Mouse (Mus musculus): Measurements from ENCODE around the gene Gm20517. TPM values are rescaled to one million over a fixed set of nuclear protein-coding genes. Genes with fewer than 3 reads are reported as not detected.
A peak's percentile ranks its signal among the peaks of the same experiment; 100 is the strongest.

Gene Gm20517
- polyA plus RNA-seq, 1 experiment from 2014 or later: 1.1 TPM

DNA sequence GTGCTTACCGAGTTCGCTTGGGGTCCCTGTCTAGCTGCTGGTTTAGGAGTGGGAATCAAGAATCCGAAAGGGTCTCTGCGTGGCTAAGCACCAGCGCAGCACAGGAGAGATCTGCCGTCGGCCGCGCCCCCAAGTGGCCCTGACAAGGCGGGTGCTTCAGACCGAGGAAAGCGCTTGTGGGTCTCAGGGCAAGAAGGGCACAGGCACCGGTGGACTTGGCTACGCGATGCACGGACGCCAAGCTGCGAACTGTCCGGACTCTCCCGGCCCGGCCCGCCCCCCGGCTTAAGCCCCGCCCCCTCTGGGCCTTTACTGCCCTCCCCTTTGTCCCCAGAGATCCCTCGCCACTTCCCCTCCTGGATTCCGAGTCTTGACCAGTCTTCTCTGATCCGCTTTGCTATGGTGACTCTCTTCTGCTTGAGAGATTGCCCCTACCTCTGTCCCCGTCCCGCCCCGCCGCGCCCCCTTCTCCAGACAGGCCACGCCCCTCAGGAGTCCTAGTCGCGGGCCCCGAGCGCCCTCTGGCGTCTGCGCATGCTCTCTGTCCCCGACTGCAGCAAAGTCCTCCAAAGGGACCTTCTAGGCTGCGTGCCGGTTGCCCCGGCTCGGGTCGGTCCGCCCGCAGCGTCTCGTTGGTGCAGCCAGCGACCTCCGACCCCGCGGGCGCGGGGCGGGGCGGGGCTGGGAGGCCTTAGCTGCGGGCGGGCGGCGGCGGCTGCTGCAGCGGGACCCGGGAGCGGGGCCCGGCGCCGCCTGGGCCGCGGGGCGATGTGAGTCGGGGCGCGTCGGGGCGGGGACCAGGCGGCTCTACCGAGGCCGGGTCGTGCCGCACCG lies 83.3 kb downstream of the Gm20517 start, which contains the start of gene Prickle4:
Gene Prickle4, minus strand, starts transcription at position 234 of the 834 bp plus-strand sequence.
- Histone ChIP-seq H3K36me3 (ENCODE audit: control insufficient read depth, insufficient read depth, low read length) (no peaks in the 10 kb centered on the region), H3K4me1 (replicated peaks; ENCODE audit: control insufficient read depth, insufficient read depth) (no peaks in the 10 kb centered on the region), H3K9me3 (ENCODE audit: control insufficient read depth, low read length) (no peaks in the 10 kb centered on the region), H3K4me2 (replicated peaks; ENCODE audit: low read depth) (peak within 1 kb of the TSS; percentile 87), H3K4me3 (ENCODE audit: low read depth, low read length) (peak within 1 kb of the TSS; percentile 77), H3K27ac (replicated peaks) (no peak within 1 kb of the TSS), H3K9ac (ENCODE audit: low read length) (peak within 1 kb of the TSS; percentile 82), H3K27me3 (ENCODE audit: control insufficient read depth, insufficient read depth, low read length) (no peaks in the 10 kb centered on the region)
- peak; percentile 94 for ATAC-seq (ENCODE audit: low FRiP score, low TSS enrichment)
- TF ChIP-seq EP300 (optimal IDR thresholded peaks at IDR 0.05): no peak
- peak; percentile 90 for TF ChIP-seq CTCF (IDR thresholded peaks at IDR 0.05; ENCODE audit: low read depth)
- DNase-seq (ENCODE audit: low spot score): peak; percentile 96
- under 1% methylated on average over 59 of the region's 82 CpGs for WGBS

DNA sequence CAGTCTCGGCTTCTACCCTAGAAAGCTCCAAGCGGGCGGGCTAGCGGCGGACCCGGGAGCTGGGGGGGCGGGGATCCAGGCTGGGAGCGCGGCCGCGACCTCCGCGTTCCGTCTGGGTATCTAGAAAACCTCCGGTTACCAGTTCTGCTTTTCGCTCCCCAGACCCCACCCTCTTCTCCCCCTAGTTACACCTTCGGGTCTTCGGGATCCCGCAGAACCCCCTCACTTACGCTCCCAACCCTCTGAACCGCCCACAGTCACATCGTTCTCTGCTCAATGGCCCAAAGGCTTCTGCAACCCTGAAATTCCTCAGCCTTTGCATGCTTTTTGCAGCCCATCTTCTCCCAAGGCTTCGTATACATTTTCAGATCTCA lies 83.9 kb downstream of the Gm20517 start:
- DNase-seq (ENCODE audit: low spot score) (no peak), ATAC-seq (ENCODE audit: low FRiP score, low TSS enrichment) (no peak)
- peak overlapping the region; percentile 82 for H3K9ac ChIP-seq (ENCODE audit: low read length)
- no peak overlapping the region for H3K27ac ChIP-seq (replicated peaks)
- H3K4me2 ChIP-seq (replicated peaks; ENCODE audit: low read depth): peak overlapping the region; percentile 87
- no peaks in the 10 kb centered on the region for H3K4me1 ChIP-seq (replicated peaks; ENCODE audit: control insufficient read depth, insufficient read depth)
- H3K4me3 ChIP-seq (ENCODE audit: low read depth, low read length): peak overlapping the region; percentile 77
- no peaks in the 10 kb centered on the region for H3K36me3 ChIP-seq (ENCODE audit: control insufficient read depth, insufficient read depth, low read length)
- TF ChIP-seq EP300 (optimal IDR thresholded peaks at IDR 0.05): no peak
- TF ChIP-seq CTCF (IDR thresholded peaks at IDR 0.05; ENCODE audit: low read depth): no peak
- no peaks in the 10 kb centered on the region for H3K9me3 ChIP-seq (ENCODE audit: control insufficient read depth, low read length)
- WGBS: 1% methylated on average over 20 of the region's 23 CpGs
- no peaks in the 10 kb centered on the region for H3K27me3 ChIP-seq (ENCODE audit: control insufficient read depth, insufficient read depth, low read length)

DNA sequence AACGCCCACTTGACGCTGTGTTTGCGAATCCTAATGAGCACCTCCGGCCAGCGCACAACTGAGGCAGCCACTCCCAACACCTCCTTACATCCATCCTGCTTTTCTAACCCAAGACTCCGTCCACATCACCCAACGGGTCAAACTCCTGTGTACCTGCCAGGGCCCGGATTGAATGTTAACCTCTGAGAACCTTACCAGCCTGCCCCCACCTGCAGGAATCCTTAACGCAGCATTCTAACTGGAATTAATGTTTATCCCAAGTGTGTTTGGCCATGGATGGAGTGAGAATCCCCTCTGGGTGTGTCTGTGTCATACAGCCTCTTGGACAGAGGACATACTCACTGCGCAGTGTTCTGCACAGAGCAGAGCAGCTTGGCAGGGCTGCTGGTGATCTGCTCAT lies 86.8 kb downstream of the Gm20517 start:
- ATAC-seq (ENCODE audit: low FRiP score, low TSS enrichment) (no peak), DNase-seq (ENCODE audit: low spot score) (no peak)
- H3K9me3 ChIP-seq (ENCODE audit: control insufficient read depth, low read length): no peaks in the 10 kb centered on the region
- H3K9ac ChIP-seq (ENCODE audit: low read length): no peak overlapping the region
- no peaks in the 10 kb centered on the region for H3K27me3 ChIP-seq (ENCODE audit: control insufficient read depth, insufficient read depth, low read length)
- WGBS: 84% methylated on average over 10 of the region's 10 CpGs
- peaks cover 7% of the 10 kb centered on the region; the same call in 1 of the 2 replicates for H3K36me3 ChIP-seq (ENCODE audit: control insufficient read depth, insufficient read depth, low read length)
- H3K4me2 ChIP-seq (replicated peaks; ENCODE audit: low read depth): no peak overlapping the region
- H3K27ac ChIP-seq (replicated peaks): no peak overlapping the region
- TF ChIP-seq EP300 (optimal IDR thresholded peaks at IDR 0.05) (no peak), CTCF (IDR thresholded peaks at IDR 0.05; ENCODE audit: low read depth) (no peak)
- no peaks in the 10 kb centered on the region for H3K4me1 ChIP-seq (replicated peaks; ENCODE audit: control insufficient read depth, insufficient read depth)
- H3K4me3 ChIP-seq (ENCODE audit: low read depth, low read length): no peak overlapping the region

DNA sequence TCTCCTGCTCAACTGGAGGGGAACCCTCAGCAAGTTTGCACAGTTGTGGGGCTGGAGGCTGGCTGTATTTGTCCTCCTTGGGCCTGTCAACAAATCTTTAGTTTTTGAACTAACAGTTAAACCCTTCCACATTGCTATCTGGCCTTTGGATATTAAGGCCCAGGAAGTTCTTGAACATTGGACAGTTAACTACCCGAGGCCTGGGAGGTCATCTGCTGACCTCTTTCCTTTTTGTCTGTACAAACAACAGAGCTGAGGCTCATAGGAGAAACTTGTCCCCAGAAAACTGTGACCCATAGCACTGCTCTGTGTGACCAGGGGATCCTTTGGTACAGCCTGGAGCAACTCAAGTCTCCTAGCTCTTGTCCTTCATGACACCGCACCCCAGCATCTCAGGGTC lies 87.7 kb downstream of the Gm20517 start:
- Histone ChIP-seq H3K27ac (replicated peaks) (no peak overlapping the region), H3K4me2 (replicated peaks; ENCODE audit: low read depth) (no peak overlapping the region), H3K9me3 (ENCODE audit: control insufficient read depth, low read length) (no peaks in the 10 kb centered on the region), H3K4me1 (replicated peaks; ENCODE audit: control insufficient read depth, insufficient read depth) (no peaks in the 10 kb centered on the region), H3K4me3 (ENCODE audit: low read depth, low read length) (no peak overlapping the region), H3K36me3 (ENCODE audit: control insufficient read depth, insufficient read depth, low read length) (peaks cover 7% of the 10 kb centered on the region; the same call in 1 of the 2 replicates), H3K27me3 (ENCODE audit: control insufficient read depth, insufficient read depth, low read length) (no peaks in the 10 kb centered on the region), H3K9ac (ENCODE audit: low read length) (no peak overlapping the region)
- DNase-seq (ENCODE audit: low spot score) (no peak), ATAC-seq (ENCODE audit: low FRiP score, low TSS enrichment) (no peak)
- no peak for TF ChIP-seq CTCF (IDR thresholded peaks at IDR 0.05; ENCODE audit: low read depth)
- TF ChIP-seq EP300 (optimal IDR thresholded peaks at IDR 0.05): no peak
- 65% methylated on average over 2 of the region's 2 CpGs for WGBS

DNA sequence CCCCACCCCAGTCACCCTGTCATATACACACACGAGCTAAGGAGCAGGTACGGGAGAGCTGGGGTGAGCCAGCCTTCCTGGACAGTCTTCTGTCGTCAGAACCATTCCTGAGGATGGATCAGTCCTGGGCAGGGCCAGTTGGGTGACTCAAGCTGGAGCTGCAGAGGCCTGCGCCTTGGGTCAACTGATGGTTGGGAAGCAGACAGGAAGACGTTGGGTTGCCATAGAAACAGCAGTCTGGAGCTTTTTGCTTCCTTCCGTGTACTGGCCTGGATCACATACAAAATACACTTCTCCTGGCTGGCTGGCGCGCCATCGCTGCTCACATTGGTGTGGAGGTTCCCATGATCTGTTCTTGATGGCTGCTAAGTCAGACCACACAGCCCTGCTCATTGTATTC lies 90.4 kb downstream of the Gm20517 start:
- ATAC-seq (ENCODE audit: low FRiP score, low TSS enrichment): no peak
- no peak overlapping the region for H3K4me3 ChIP-seq (ENCODE audit: low read depth, low read length)
- H3K27ac ChIP-seq (replicated peaks): no peak overlapping the region

More for the DNA sequence above, 90.4 kb downstream of the Gm20517 start:
- Histone ChIP-seq H3K9me3 (ENCODE audit: control insufficient read depth, low read length) (no peaks in the 10 kb centered on the region), H3K9ac (ENCODE audit: low read length) (no peak overlapping the region), H3K4me2 (replicated peaks; ENCODE audit: low read depth) (no peak overlapping the region), H3K27me3 (ENCODE audit: control insufficient read depth, insufficient read depth, low read length) (no peaks in the 10 kb centered on the region), H3K4me1 (replicated peaks; ENCODE audit: control insufficient read depth, insufficient read depth) (no peaks in the 10 kb centered on the region), H3K36me3 (ENCODE audit: control insufficient read depth, insufficient read depth, low read length) (peaks cover 7% of the 10 kb centered on the region; the same call in 1 of the 2 replicates)
- no peak for TF ChIP-seq EP300 (optimal IDR thresholded peaks at IDR 0.05)
- no peak for TF ChIP-seq CTCF (IDR thresholded peaks at IDR 0.05; ENCODE audit: low read depth)
- DNase-seq (ENCODE audit: low spot score): no peak
- WGBS: 82% methylated on average over 9 of the region's 9 CpGs

All from stomach, postnatal 0 days (tissue).